Mouse (Mus musculus): Measurements from ENCODE around the gene Frmd4a.

- TF ChIP-seq GATA1 (IDR thresholded peaks at IDR 0.05; ENCODE audit: borderline replicate concordance, low read length) = no peak
- TF ChIP-seq FLI1 (IDR thresholded peaks at IDR 0.05; ENCODE audit: low read length) = no peak
Observed at GRCm38 (mm10) chr2:4153131-4153631, 135.7 kb downstream of the Frmd4a start.
